Mouse (Mus musculus) megakaryocyte, adult 5-6 weeks (primary cell): Measurements from ENCODE around the gene Gfy. TPM values are rescaled to one million over a fixed set of nuclear protein-coding genes. Genes with fewer than 3 reads are reported as not detected.

Experiments
- ATAC-seq: 2 replicates; pipeline ENCODE4 v1.8.0; 2016; ENCODE audit warnings: mild to moderate bottlenecking, inconsistent platforms; ENCODE audit not compliant: poor library complexity, severe bottlenecking
- total RNA-seq, 2 experiments: library from RNA; stranded (forward) in 1 of 2; stranded (reverse) in 1 of 2; fragments of 153-499, 151-499 nt in 1 of 2; fragments of 221-1000, 200-1000 nt in 1 of 2; gene quantifications; 2 replicates each; pipeline versions ENCODE4 v1.2.3 to v1.2.4; 2015 to 2017

Gene Gfy
- total RNA-seq (2015): not detected in 2 replicates
- total RNA-seq (2017): not detected in 2 replicates

- no peak for ATAC-seq
Observed at GRCm38 (mm10) chr7:45179469-45179868, at the start of gene Gfy. Gfy (minus strand) TSS chr7:45179569.

- ATAC-seq: no peak
Observed at GRCm38 (mm10) chr7:45229046-45229445, 49.7 kb upstream of the Gfy start.

- no peak for ATAC-seq
Observed at GRCm38 (mm10) chr7:45228548-45228947, 49.2 kb upstream of the Gfy start.

GRCm38 (mm10) chr7:45226421-45226820, 47.1 kb upstream of the Gfy start:
- no peak for ATAC-seq

- ATAC-seq: no peak
Observed at GRCm38 (mm10) chr7:45224826-45225225, 45.5 kb upstream of the Gfy start.

GRCm38 (mm10) chr7:45221680-45222079, 42.3 kb upstream of the Gfy start:
- no peak for ATAC-seq

GRCm38 (mm10) chr7:45216442-45217183, 37.2 kb upstream of the Gfy start:
- ATAC-seq: no peak

- no peak for ATAC-seq
Observed at GRCm38 (mm10) chr7:45215673-45216441, 36.5 kb upstream of the Gfy start, which contains the start of gene Tead2. Tead2 (plus strand) TSS chr7:45215753.

- ATAC-seq: no peak
Observed at GRCm38 (mm10) chr7:45213708-45214107, 34.3 kb upstream of the Gfy start.

GRCm38 (mm10) chr7:45212356-45212755, 33.0 kb upstream of the Gfy start:
- ATAC-seq: 0 out of 2 replicates have a peak, but pooled peaks have one; percentile 7

GRCm38 (mm10) chr7:45211851-45212251, 32.5 kb upstream of the Gfy start, which contains the start of gene Dkkl1:
Dkkl1 (minus strand) TSS chr7:45212147.
- peak; percentile 66 for ATAC-seq

- no peak for ATAC-seq
Observed at GRCm38 (mm10) chr7:45211070-45211469, 31.7 kb upstream of the Gfy start.

- ATAC-seq: no peak
Observed at GRCm38 (mm10) chr7:45208260-45208659, 28.9 kb upstream of the Gfy start.

GRCm38 (mm10) chr7:45204380-45205143, 25.2 kb upstream of the Gfy start, which contains the start of gene Ccdc155:
Ccdc155 (minus strand) TSS chr7:45204892.
- ATAC-seq: peak; percentile 91

GRCm38 (mm10) chr7:45202654-45203053, 23.3 kb upstream of the Gfy start:
- no peak for ATAC-seq

- no peak for ATAC-seq
Observed at GRCm38 (mm10) chr7:45198961-45199360, 19.6 kb upstream of the Gfy start.

- peak; percentile 67; the same call in 1 of the 2 replicates for ATAC-seq
Observed at GRCm38 (mm10) chr7:45198435-45198834, 19.1 kb upstream of the Gfy start.

GRCm38 (mm10) chr7:45196994-45197393, 17.6 kb upstream of the Gfy start:
- ATAC-seq: no peak

- no peak for ATAC-seq
Observed at GRCm38 (mm10) chr7:45196176-45196535, 16.8 kb upstream of the Gfy start.

GRCm38 (mm10) chr7:45195341-45196175, 16.2 kb upstream of the Gfy start:
- no peak for ATAC-seq
